Mouse (Mus musculus): ENCODE data around the gene Epha1. TPM values are rescaled to one million over a fixed set of nuclear protein-coding genes. Genes with fewer than 3 reads are reported as not detected.

The Epha1 gene
- total and polyA plus RNA-seq, 2 experiments from 2014 or later: 0.33 TPM; not detected in 1

GRCm38 (mm10) chr6:42342171-42342570 lies 30.9 kb downstream of the Epha1 start:
- DNase-seq (ENCODE audit: low spot score) (no peak), ATAC-seq (ENCODE audit: insufficient read depth, low read depth) (no peak)
- H3K27ac ChIP-seq (ENCODE audit: low read depth): no peak overlapping the region
- no peaks in the 10 kb centered on the region for H3K4me1 ChIP-seq (ENCODE audit: control insufficient read depth, insufficient read depth)
- H3K9me3 ChIP-seq (replicated peaks; ENCODE audit: control insufficient read depth, low read length): no peaks in the 10 kb centered on the region
- H3K4me2 ChIP-seq (ENCODE audit: low read depth, low read length): no peak overlapping the region
- no peaks in the 10 kb centered on the region for H3K27me3 ChIP-seq (ENCODE audit: control insufficient read depth, insufficient read depth, low read length)
- no peak overlapping the region for H3K4me3 ChIP-seq (ENCODE audit: low read depth, low read length)
- H3K36me3 ChIP-seq (replicated peaks; ENCODE audit: control insufficient read depth, insufficient read depth, low read length): no peaks in the 10 kb centered on the region
- 50% methylated on average over 1 of the region's 1 CpGs for WGBS
- H3K9ac ChIP-seq (replicated peaks; ENCODE audit: low read depth, low read length): no peak overlapping the region
- TF ChIP-seq CTCF (IDR thresholded peaks at IDR 0.05; ENCODE audit: low read depth) (no peak), EP300 (IDR thresholded peaks at IDR 0.05; ENCODE audit: low read depth) (no peak)

DNA sequence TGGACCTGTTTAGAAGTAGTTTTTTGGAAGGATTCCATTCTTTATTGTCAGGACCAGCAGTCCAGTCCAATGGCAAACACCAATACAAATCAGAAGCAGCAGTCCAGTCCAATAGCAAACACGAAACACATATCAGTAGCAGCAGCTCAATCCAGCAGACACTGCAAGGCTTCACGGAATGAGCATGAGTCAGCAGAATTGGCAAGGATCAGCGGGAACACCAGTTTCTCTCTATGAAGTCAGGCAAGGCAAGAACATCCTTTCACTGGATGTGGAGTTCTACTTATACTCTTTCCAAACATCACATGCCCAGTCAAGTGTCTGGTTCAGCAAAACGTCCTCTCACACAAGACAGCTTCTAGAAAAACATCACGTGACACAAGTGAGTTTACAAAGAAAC lies 33.1 kb downstream of the Epha1 start:
- 59% methylated on average over 5 of the region's 5 CpGs for WGBS
- no peaks in the 10 kb centered on the region for H3K36me3 ChIP-seq (replicated peaks; ENCODE audit: control insufficient read depth, insufficient read depth, low read length)
- H3K27me3 ChIP-seq (ENCODE audit: control insufficient read depth, insufficient read depth, low read length): no peaks in the 10 kb centered on the region
- H3K4me1 ChIP-seq (ENCODE audit: control insufficient read depth, insufficient read depth): no peaks in the 10 kb centered on the region
- ATAC-seq (ENCODE audit: insufficient read depth, low read depth): no peak
- no peak overlapping the region for H3K4me2 ChIP-seq (ENCODE audit: low read depth, low read length)
- H3K9me3 ChIP-seq (replicated peaks; ENCODE audit: control insufficient read depth, low read length): no peaks in the 10 kb centered on the region
- H3K9ac ChIP-seq (replicated peaks; ENCODE audit: low read depth, low read length): no peak overlapping the region
- no peak for TF ChIP-seq CTCF (IDR thresholded peaks at IDR 0.05; ENCODE audit: low read depth)
- no peak for TF ChIP-seq EP300 (IDR thresholded peaks at IDR 0.05; ENCODE audit: low read depth)
- no peak overlapping the region for H3K4me3 ChIP-seq (ENCODE audit: low read depth, low read length)
- no peak for DNase-seq (ENCODE audit: low spot score)
- no peak overlapping the region for H3K27ac ChIP-seq (ENCODE audit: low read depth)

- Histone ChIP-seq H3K4me2 (ENCODE audit: low read depth, low read length) (no peak overlapping the region), H3K9ac (replicated peaks; ENCODE audit: low read depth, low read length) (no peak overlapping the region), H3K9me3 (replicated peaks; ENCODE audit: control insufficient read depth, low read length) (no peaks in the 10 kb centered on the region), H3K27ac (ENCODE audit: low read depth) (no peak overlapping the region), H3K4me3 (ENCODE audit: low read depth, low read length) (no peak overlapping the region), H3K4me1 (ENCODE audit: control insufficient read depth, insufficient read depth) (no peaks in the 10 kb centered on the region), H3K27me3 (ENCODE audit: control insufficient read depth, insufficient read depth, low read length) (no peaks in the 10 kb centered on the region), H3K36me3 (replicated peaks; ENCODE audit: control insufficient read depth, insufficient read depth, low read length) (no peaks in the 10 kb centered on the region)
- ATAC-seq (ENCODE audit: insufficient read depth, low read depth) (no peak), DNase-seq (ENCODE audit: low spot score) (no peak)
- TF ChIP-seq CTCF (IDR thresholded peaks at IDR 0.05; ENCODE audit: low read depth): no peak
- no peak for TF ChIP-seq EP300 (IDR thresholded peaks at IDR 0.05; ENCODE audit: low read depth)
- 76% methylated on average over 2 of the region's 2 CpGs for WGBS
These were observed 33.9 kb downstream of the Epha1 start for GRCm38 (mm10) chr6:42339189-42339588.

DNA sequence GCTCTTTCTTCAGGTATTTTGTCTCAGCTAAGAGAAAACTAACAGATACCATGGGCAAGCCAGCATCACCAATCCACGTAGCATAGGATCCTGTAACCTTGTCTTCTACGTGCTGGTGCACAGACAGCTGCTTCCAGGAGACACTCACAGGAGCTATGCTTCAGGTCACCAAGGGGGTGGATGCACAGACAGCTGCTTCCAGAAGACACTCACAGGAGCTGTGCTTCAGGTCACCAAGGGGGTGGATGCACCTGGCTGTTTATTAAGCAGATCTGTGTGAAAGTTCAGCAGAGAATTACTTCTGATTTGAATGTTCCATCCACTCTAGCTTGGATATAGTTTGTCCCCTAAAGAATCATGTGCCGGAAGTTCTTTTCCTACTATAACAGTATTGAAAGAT lies 42.1 kb downstream of the Epha1 start:
- 89% methylated on average over 3 of the region's 3 CpGs for WGBS
- H3K4me1 ChIP-seq (ENCODE audit: control insufficient read depth, insufficient read depth): no peaks in the 10 kb centered on the region
- H3K27me3 ChIP-seq (ENCODE audit: control insufficient read depth, insufficient read depth, low read length): no peaks in the 10 kb centered on the region
- ATAC-seq (ENCODE audit: insufficient read depth, low read depth) (no peak), DNase-seq (ENCODE audit: low spot score) (no peak)
- H3K9ac ChIP-seq (replicated peaks; ENCODE audit: low read depth, low read length): no peak overlapping the region
- no peak for TF ChIP-seq EP300 (IDR thresholded peaks at IDR 0.05; ENCODE audit: low read depth)
- TF ChIP-seq CTCF (IDR thresholded peaks at IDR 0.05; ENCODE audit: low read depth): no peak
- H3K36me3 ChIP-seq (replicated peaks; ENCODE audit: control insufficient read depth, insufficient read depth, low read length): no peaks in the 10 kb centered on the region
- H3K4me3 ChIP-seq (ENCODE audit: low read depth, low read length): no peak overlapping the region
- H3K9me3 ChIP-seq (replicated peaks; ENCODE audit: control insufficient read depth, low read length): no peaks in the 10 kb centered on the region
- H3K4me2 ChIP-seq (ENCODE audit: low read depth, low read length): no peak overlapping the region
- H3K27ac ChIP-seq (ENCODE audit: low read depth): no peak overlapping the region

DNA sequence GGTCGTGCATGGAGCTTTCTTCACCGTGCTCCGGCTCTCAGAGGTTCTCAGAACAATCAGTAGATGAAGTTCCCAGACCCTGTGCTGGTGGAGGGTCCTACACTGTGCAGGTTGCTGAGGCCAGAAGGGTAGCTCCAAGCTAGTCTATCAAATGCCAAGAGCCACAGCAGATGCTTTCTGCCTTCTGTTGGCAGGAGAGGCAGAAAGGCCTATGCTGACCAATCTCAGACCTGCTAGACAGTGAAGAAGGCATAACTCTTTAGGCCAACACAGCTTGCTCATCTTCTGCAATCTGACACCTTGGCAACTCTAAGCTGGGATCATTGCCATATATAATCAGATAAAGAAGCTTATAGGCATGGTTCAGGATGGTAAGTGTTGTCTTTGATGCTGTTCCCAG lies 42.9 kb downstream of the Epha1 start:
- Histone ChIP-seq H3K9me3 (replicated peaks; ENCODE audit: control insufficient read depth, low read length) (no peaks in the 10 kb centered on the region), H3K4me1 (ENCODE audit: control insufficient read depth, insufficient read depth) (no peaks in the 10 kb centered on the region), H3K27me3 (ENCODE audit: control insufficient read depth, insufficient read depth, low read length) (no peaks in the 10 kb centered on the region), H3K36me3 (replicated peaks; ENCODE audit: control insufficient read depth, insufficient read depth, low read length) (no peaks in the 10 kb centered on the region), H3K9ac (replicated peaks; ENCODE audit: low read depth, low read length) (no peak overlapping the region), H3K4me3 (ENCODE audit: low read depth, low read length) (no peak overlapping the region), H3K4me2 (ENCODE audit: low read depth, low read length) (no peak overlapping the region), H3K27ac (ENCODE audit: low read depth) (no peak overlapping the region)
- ATAC-seq (ENCODE audit: insufficient read depth, low read depth): no peak
- no peak for DNase-seq (ENCODE audit: low spot score)
- TF ChIP-seq CTCF (IDR thresholded peaks at IDR 0.05; ENCODE audit: low read depth) (no peak), EP300 (IDR thresholded peaks at IDR 0.05; ENCODE audit: low read depth) (no peak)
- 71% methylated on average over 3 of the region's 3 CpGs for WGBS

DNA sequence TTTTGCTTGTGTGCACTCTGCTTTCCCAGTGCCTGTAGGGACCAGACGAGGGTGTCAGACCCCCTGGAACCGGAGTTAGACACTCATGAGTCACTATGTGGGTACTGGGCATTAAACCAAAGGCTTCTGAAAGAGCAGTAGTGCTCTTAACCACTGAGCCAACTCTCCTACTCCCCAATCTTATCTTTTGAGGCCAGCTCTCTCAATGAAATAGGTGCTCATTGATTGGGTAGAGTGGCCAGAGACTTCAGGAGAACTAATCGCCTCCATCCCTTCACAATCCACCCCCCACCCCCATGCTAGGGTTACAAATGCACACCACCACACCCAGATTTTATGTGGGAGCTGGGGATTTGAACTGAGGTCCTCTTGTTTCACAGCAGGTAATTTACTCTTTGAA lies 44.3 kb downstream of the Epha1 start:
- H3K36me3 ChIP-seq (replicated peaks; ENCODE audit: control insufficient read depth, insufficient read depth, low read length): no peaks in the 10 kb centered on the region
- H3K9ac ChIP-seq (replicated peaks; ENCODE audit: low read depth, low read length): no peak overlapping the region
- no peak overlapping the region for H3K4me2 ChIP-seq (ENCODE audit: low read depth, low read length)
- WGBS: 67% methylated on average over 3 of the region's 3 CpGs
- peaks cover 7% of the 10 kb centered on the region; the same call in 1 of the 2 replicates for H3K4me1 ChIP-seq (ENCODE audit: control insufficient read depth, insufficient read depth)
- H3K9me3 ChIP-seq (replicated peaks; ENCODE audit: control insufficient read depth, low read length): no peaks in the 10 kb centered on the region
- H3K4me3 ChIP-seq (ENCODE audit: low read depth, low read length): no peak overlapping the region
- ATAC-seq (ENCODE audit: insufficient read depth, low read depth): no peak
- no peak for DNase-seq (ENCODE audit: low spot score)
- no peak for TF ChIP-seq CTCF (IDR thresholded peaks at IDR 0.05; ENCODE audit: low read depth)
- TF ChIP-seq EP300 (IDR thresholded peaks at IDR 0.05; ENCODE audit: low read depth): no peak
- peaks cover 14% of the 10 kb centered on the region for H3K27me3 ChIP-seq (ENCODE audit: control insufficient read depth, insufficient read depth, low read length)
- no peak overlapping the region for H3K27ac ChIP-seq (ENCODE audit: low read depth)
